Mouse (Mus musculus): Measurements from ENCODE around the gene Nufip2. TPM values are rescaled to one million over a fixed set of nuclear protein-coding genes. Genes with fewer than 3 reads are reported as not detected.

Gene Nufip2
- total and polyA plus RNA-seq, 3 experiments, result 24.7 to 56.1 (median 50.5) TPM

DNA sequence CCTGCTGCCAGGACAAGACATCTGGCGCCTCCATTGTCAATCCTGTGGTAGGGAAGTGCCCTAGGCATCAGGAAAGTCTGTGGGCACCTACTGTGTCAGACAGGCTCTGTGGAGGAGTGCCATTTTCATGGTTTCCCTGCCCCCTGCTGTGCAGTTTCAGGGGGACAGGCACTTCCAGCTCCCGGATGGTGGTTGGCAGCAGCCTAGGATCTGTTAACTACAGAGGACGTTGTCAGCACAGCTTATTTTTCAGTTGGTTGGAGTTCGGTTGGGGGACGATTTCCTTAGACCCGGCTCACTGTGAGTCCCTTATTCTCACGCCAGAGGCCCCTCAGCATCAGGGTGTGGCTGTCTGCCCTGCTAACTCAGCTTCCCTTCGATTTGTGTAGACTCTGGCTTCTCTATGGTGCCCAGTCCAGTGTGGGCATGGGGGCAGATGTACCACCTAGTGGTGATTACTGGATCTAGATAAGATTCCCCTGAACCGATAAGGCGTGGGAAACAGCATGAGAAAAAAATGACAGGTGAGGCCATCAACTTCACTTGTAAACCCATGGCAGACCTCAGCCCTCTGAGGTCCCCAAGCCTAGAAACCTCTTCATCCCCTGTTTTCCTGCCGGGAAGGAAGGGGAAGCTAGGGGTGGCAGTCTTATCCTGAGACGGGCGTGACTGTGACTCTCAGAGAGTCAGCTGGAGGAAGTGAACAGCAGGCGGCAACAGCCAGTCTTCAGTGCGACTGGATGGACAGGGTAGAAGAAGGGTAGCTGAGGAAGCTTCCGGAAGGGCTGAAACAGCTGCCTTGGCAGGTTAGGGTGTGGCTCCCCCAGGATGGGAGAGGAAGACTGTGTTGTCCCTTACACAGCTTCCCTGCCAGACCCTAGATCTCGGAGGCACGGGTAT, 98.0 kb downstream of the Nufip2 start:
- Histone ChIP-seq H3K4me1 (ENCODE audit: control insufficient read depth in 1 of 2, insufficient read depth in 2 of 2, low read length in 2 of 2) (peaks cover 23 to 39% of the 10 kb centered on the region in 2 experiments), H3K27ac (ENCODE audit: control insufficient read depth, low read depth, low read length) (peak overlapping the region; percentile 95), H3K9ac (ENCODE audit: control insufficient read depth, low read depth, low read length, poor library complexity, severe bottlenecking) (peak overlapping the region; percentile 75), H3K79me2 (ENCODE audit: control insufficient read depth, insufficient read depth, low read length, poor library complexity) (no peaks in the 10 kb centered on the region; the same call in 1 of the 2 replicates), H3K4me3 (ENCODE audit: control insufficient read depth in 1 of 2, insufficient read depth in 1 of 2, low read depth in 2 of 2, low read length in 2 of 2) (peak overlapping the region; percentile 33 to 54), H3K36me3 (ENCODE audit: control insufficient read depth in 1 of 2, insufficient read depth in 2 of 2, low read length in 2 of 2) (peaks cover 0 to 33% of the 10 kb centered on the region in 2 experiments; a peak in 2 of 4 replicates), H3K27me3 (ENCODE audit: control insufficient read depth in 1 of 2, insufficient read depth in 2 of 2, low read length in 2 of 2) (no peaks in the 10 kb centered on the region), H3K9me3 (replicated peaks; ENCODE audit: insufficient read depth, low read length) (no peaks in the 10 kb centered on the region)
- TF ChIP-seq HCFC1 (IDR thresholded peaks at IDR 0.05; ENCODE audit: low read depth, low read length) (peak; percentile 35; the same call in 1 of the 2 replicates), POLR2AphosphoS5 (IDR thresholded peaks at IDR 0.05; ENCODE audit: borderline replicate concordance, low read depth, low read length) (no peak), NRF1 (IDR thresholded peaks at IDR 0.05; ENCODE audit: insufficient read depth, low read depth, low read length, poor library complexity, severe bottlenecking) (no peak), SIN3A (IDR thresholded peaks at IDR 0.05; ENCODE audit: low read length) (peak; percentile 88), MEF2A (IDR thresholded peaks at IDR 0.05; ENCODE audit: extremely low read depth, insufficient replicate concordance, low read depth, low read length, poor library complexity, severe bottlenecking) (no peak), ETS1 (IDR thresholded peaks at IDR 0.05; ENCODE audit: low read depth, low read length) (peak; percentile 96), MXI1 (IDR thresholded peaks at IDR 0.05; ENCODE audit: low read depth, low read length) (peak; percentile 76), ZC3H11A (IDR thresholded peaks at IDR 0.05; ENCODE audit: low read depth, low read length) (no peak), RCOR1 (IDR thresholded peaks at IDR 0.05; ENCODE audit: low read depth, low read length) (0 out of 2 replicates have a peak, but pooled peaks have one; percentile 45), CHD1 (IDR thresholded peaks at IDR 0.05; ENCODE audit: low read depth, low read length) (0 out of 2 replicates have a peak, but pooled peaks have one; percentile 36), MYC (IDR thresholded peaks at IDR 0.05; ENCODE audit: low read depth, low read length) (peak; percentile 69; the same call in 1 of the 2 replicates), ZMIZ1 (IDR thresholded peaks at IDR 0.05; ENCODE audit: low read depth, low read length) (no peak), EP300 (IDR thresholded peaks at IDR 0.05; ENCODE audit: low read depth in 1 of 2, low read length in 2 of 2) (peak in 1 of 2 experiments; percentile 63), MAX (IDR thresholded peaks at IDR 0.05; ENCODE audit: low read length) (peak; percentile 53), BHLHE40 (IDR thresholded peaks at IDR 0.05; ENCODE audit: borderline replicate concordance, low read depth, low read length) (0 out of 2 replicates have a peak, but pooled peaks have one; percentile 23), TCF12 (IDR thresholded peaks at IDR 0.05; ENCODE audit: low read depth, low read length) (0 out of 2 replicates have a peak, but pooled peaks have one; percentile 7), CTCF (IDR thresholded peaks at IDR 0.05 in 2 of 3, conservative IDR thresholded peaks at IDR 0.05 in 1 of 3; ENCODE audit: control insufficient read depth in 1 of 3, insufficient read depth in 1 of 3, low read depth in 2 of 3, low read length in 3 of 3, poor library complexity in 1 of 3, severe bottlenecking in 1 of 3) (peak in 2 of 3 experiments; percentile 26 to 30; a peak in 4 of 6 replicates), RAD21 (IDR thresholded peaks at IDR 0.05; ENCODE audit: low read depth, low read length) (peak; percentile 30), POLR2A (IDR thresholded peaks at IDR 0.05; ENCODE audit: control insufficient read depth in 1 of 2, insufficient read depth in 1 of 2, low read depth in 1 of 2, low read length in 2 of 2, poor library complexity in 1 of 2) (peak in 1 of 2 experiments; percentile 68; a peak in 2 of 4 replicates), NELFE (IDR thresholded peaks at IDR 0.05; ENCODE audit: low read depth, low read length) (peak; percentile 19; the same call in 1 of the 2 replicates), GATA1 (IDR thresholded peaks at IDR 0.05; ENCODE audit: low read depth, low read length) (peak; percentile 88), TBP (IDR thresholded peaks at IDR 0.05; ENCODE audit: low read depth, low read length) (peak; percentile 70)
- peak; percentile 85 for DNase-seq (ENCODE audit: low read depth, low spot score)
